Mouse (Mus musculus) kidney, adult 2 months (tissue): Measurements from ENCODE around the gene Gipc2. TPM values are rescaled to one million over a fixed set of nuclear protein-coding genes. Genes with fewer than 3 reads are reported as not detected.
A peak's percentile ranks its signal among the peaks of the same experiment; 100 is the strongest.

Experiments
- DNase-seq: peaks from one replicate; pipeline ENCODE4 v3.0.0; 2021
- H3K27ac ChIP-seq: fragments of 200-500 bp; 2 replicates; pipeline ENCODE4 v1.5.1; 2012; ENCODE audit warnings: low read depth, low read length, control low read depth, inconsistent platforms; ENCODE audit not compliant: insufficient read depth
- H3K27me3 ChIP-seq: fragments of 200-500 bp; replicated peaks from 2 replicates; pipeline ENCODE4 v1.6.1; 2012; ENCODE audit warnings: mild to moderate bottlenecking, moderate library complexity, low read length, inconsistent platforms; ENCODE audit not compliant: control insufficient read depth, insufficient read depth
- H3K36me3 ChIP-seq: fragments of 200-500 bp; 2 replicates; pipeline ENCODE4 v1.6.1; 2012; ENCODE audit warnings: mild to moderate bottlenecking, moderate library complexity, low read length, inconsistent platforms; ENCODE audit not compliant: control insufficient read depth, insufficient read depth
- H3K4me1 ChIP-seq: fragments of 200-500 bp; 2 replicates; pipeline ENCODE4 v1.6.1; 2011; ENCODE audit warnings: low read length; ENCODE audit not compliant: control insufficient read depth, insufficient read depth
- H3K4me3 ChIP-seq: fragments of 200-500 bp; 2 replicates; pipeline ENCODE4 v1.5.1; 2011; ENCODE audit warnings: mild to moderate bottlenecking, low read depth, low read length, control low read depth; ENCODE audit not compliant: insufficient read depth
- CTCF ChIP-seq: fragments of 200-500 bp; conservative IDR thresholded peaks from 2 replicates; pipeline ENCODE4 v1.5.1; 2011; ENCODE audit warnings: low read depth, mild to moderate bottlenecking, control low read depth, low read length, moderate library complexity, mixed read lengths; ENCODE audit not compliant: insufficient read depth, insufficient read length
- POLR2A ChIP-seq: fragments of 200-500 bp; IDR thresholded peaks from one replicate; pipeline ENCODE4 v1.6.1; 2011; ENCODE audit warnings: low read depth, low read length, control low read depth
- WGBS: fragments of 180-500 bp; shearing (Covaris S2); methylation state at CpG from one replicate; pipeline ENCODE4 v1.1.7; 2018; 5-methylcytosine and 5-hydroxymethylcytosine counted together
- polyA plus RNA-seq: library from polyadenylated mRNA; depleted of rRNA; stranded (reverse); fragments of >200 nt; gene quantifications from 2 replicates; pipeline ENCODE4 v1.2.3, GENCODE M21; 2012

Gipc2 gene
- polyA plus RNA-seq, 1 experiment = 146 TPM

GRCm38 (mm10) chr3:152069001-152069400 is 97.0 kb downstream of the Gipc2 start:
- 75% methylated on average over 2 of the region's 2 CpGs for WGBS
- no peak overlapping the region for H3K27ac ChIP-seq

GRCm38 (mm10) chr3:152068311-152068710 is 97.7 kb downstream of the Gipc2 start:
- WGBS = 91% methylated on average over 1 of the region's 1 CpGs
- no peak for TF ChIP-seq CTCF
- TF ChIP-seq POLR2A = no peak
- DNase-seq = no peak
- no peaks in the 10 kb centered on the region for H3K4me1 ChIP-seq
- no peak overlapping the region for H3K4me3 ChIP-seq
- no peak overlapping the region for H3K27ac ChIP-seq
- H3K27me3 ChIP-seq = no peaks in the 10 kb centered on the region
- no peaks in the 10 kb centered on the region for H3K36me3 ChIP-seq

More at GRCm38 (mm10) chr3:152069001-152069400, 97.0 kb downstream of the Gipc2 start:
- no peaks in the 10 kb centered on the region for H3K36me3 ChIP-seq
- no peak for DNase-seq
- H3K4me1 ChIP-seq = no peaks in the 10 kb centered on the region
- no peak overlapping the region for H3K4me3 ChIP-seq
- TF ChIP-seq POLR2A (no peak), CTCF (no peak)
- H3K27me3 ChIP-seq = no peaks in the 10 kb centered on the region

- TF ChIP-seq CTCF (peak; percentile 46), POLR2A (no peak)
- no peak overlapping the region for H3K4me3 ChIP-seq
- H3K27ac ChIP-seq = no peak overlapping the region
- WGBS = 40% methylated on average over 13 of the region's 13 CpGs
- DNase-seq = no peak
- peaks cover 5% of the 10 kb centered on the region; the same call in 1 of the 2 replicates for H3K4me1 ChIP-seq
- H3K27me3 ChIP-seq = no peaks in the 10 kb centered on the region
- H3K36me3 ChIP-seq = no peaks in the 10 kb centered on the region
Measured at GRCm38 (mm10) chr3:152066696-152067095, 99.3 kb downstream of the Gipc2 start.

- peaks cover 5% of the 10 kb centered on the region; the same call in 1 of the 2 replicates for H3K4me1 ChIP-seq
- H3K27ac ChIP-seq = no peak overlapping the region
- no peak overlapping the region for H3K4me3 ChIP-seq
- 82% methylated on average over 4 of the region's 4 CpGs for WGBS
- TF ChIP-seq POLR2A (no peak), CTCF (no peak)
- no peak for DNase-seq
- no peaks in the 10 kb centered on the region for H3K27me3 ChIP-seq
- H3K36me3 ChIP-seq = no peaks in the 10 kb centered on the region
Measured at GRCm38 (mm10) chr3:152065806-152066205, 100.2 kb downstream of the Gipc2 start.

GRCm38 (mm10) chr3:152064166-152064565 is 101.9 kb downstream of the Gipc2 start:
- DNase-seq = peak; percentile 60
- Histone ChIP-seq H3K27me3 (no peaks in the 10 kb centered on the region), H3K36me3 (no peaks in the 10 kb centered on the region), H3K4me1 (peaks cover 5% of the 10 kb centered on the region; the same call in 1 of the 2 replicates), H3K27ac (peak overlapping the region; percentile 43; the same call in 1 of the 2 replicates), H3K4me3 (no peak overlapping the region)
- TF ChIP-seq CTCF = no peak
- TF ChIP-seq POLR2A = no peak
- 60% methylated on average over 2 of the region's 2 CpGs for WGBS

- no peaks in the 10 kb centered on the region for H3K36me3 ChIP-seq
- 0 out of 2 replicates have a peak overlapping the region, but pooled peaks have one; percentile 32 for H3K27ac ChIP-seq
- TF ChIP-seq CTCF = no peak
- no peak for TF ChIP-seq POLR2A
- WGBS = 65% methylated on average over 3 of the region's 3 CpGs
- H3K4me1 ChIP-seq = peaks cover 5% of the 10 kb centered on the region; the same call in 1 of the 2 replicates
- H3K4me3 ChIP-seq = no peak overlapping the region
- no peaks in the 10 kb centered on the region for H3K27me3 ChIP-seq
- no peak for DNase-seq
Measured at GRCm38 (mm10) chr3:152062806-152063205, 103.2 kb downstream of the Gipc2 start.

- DNase-seq = peak; percentile 31
- 80% methylated on average over 5 of the region's 5 CpGs for WGBS
- no peaks in the 10 kb centered on the region for H3K36me3 ChIP-seq
Measured at GRCm38 (mm10) chr3:152061145-152061544, 104.9 kb downstream of the Gipc2 start.

More at GRCm38 (mm10) chr3:152061145-152061544, 104.9 kb downstream of the Gipc2 start:
- Histone ChIP-seq H3K27ac (peak overlapping the region; percentile 1; the same call in 1 of the 2 replicates), H3K4me3 (no peak overlapping the region), H3K27me3 (no peaks in the 10 kb centered on the region), H3K4me1 (peaks cover 5% of the 10 kb centered on the region; the same call in 1 of the 2 replicates)
- no peak for TF ChIP-seq POLR2A
- no peak for TF ChIP-seq CTCF
